Mouse (Mus musculus) cerebellum, adult 2 months (tissue): ENCODE measurements around the gene Srgap2.

Experiments used
- CTCF ChIP-seq: fragments of 200-500 bp; IDR thresholded peaks from 2 replicates; pipeline ENCODE4 v1.5.1; 2011; ENCODE audit warnings: low read depth, mild to moderate bottlenecking, control low read depth, low read length, moderate library complexity, borderline replicate concordance; ENCODE audit not compliant: insufficient read depth
- POLR2A ChIP-seq: fragments of 200-500 bp; IDR thresholded peaks from 2 replicates; pipeline ENCODE4 v1.6.1; 2011; ENCODE audit warnings: low read length, control low read depth, borderline replicate concordance; ENCODE audit not compliant: insufficient read depth

DNA sequence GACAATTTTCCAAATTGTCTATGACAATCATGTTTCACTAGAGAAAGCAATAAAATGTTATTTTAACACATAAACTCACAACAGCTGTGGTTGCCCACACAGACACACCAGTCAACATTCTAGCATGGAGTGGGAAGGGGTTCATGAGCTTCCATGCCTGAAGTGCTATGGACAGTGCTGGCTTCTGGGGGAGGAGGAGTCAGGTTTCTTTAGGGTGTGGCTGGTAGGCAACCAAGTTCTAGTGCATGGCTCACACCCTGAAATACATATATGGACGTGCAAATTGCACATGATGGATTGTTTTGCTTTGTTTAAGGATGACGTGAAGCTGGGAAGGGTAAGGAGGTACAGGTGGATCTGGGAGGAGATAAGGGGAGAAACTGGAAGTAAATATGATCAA lies 72.8 kb downstream of the Srgap2 start:
- no peak for TF ChIP-seq POLR2A
- TF ChIP-seq CTCF = no peak
